Mouse (Mus musculus): ENCODE measurements around the gene Fibp.

Gene Fibp

GRCm38 (mm10) chr19:5460465-5460911 lies at the start of gene Fibp:
Fibp (plus strand) TSS chr19:5460615.
- DNase-seq (ENCODE audit: low spot score), result peak; percentile 78

DNA sequence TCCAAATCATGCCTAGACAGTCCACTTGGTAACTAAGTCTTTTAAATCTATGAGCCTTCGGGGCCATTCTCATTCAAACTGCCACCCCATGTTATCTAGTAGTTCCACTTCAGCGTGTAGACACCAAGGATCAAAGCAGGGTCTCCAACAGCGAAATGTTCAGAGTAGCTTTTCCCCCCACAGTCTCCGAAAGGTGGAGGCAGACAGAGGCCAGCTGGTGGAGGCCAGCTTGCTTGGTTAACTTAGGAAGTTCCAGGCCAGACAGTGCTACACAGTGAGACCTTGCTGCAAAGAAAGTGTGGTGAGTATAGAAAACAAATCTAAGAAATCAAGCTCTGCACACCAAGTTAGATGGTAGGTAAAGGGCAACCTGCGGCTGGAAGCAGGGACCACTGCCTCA lies 49.8 kb upstream of the Fibp start:
- DNase-seq (ENCODE audit: low spot score), result no peak

DNA sequence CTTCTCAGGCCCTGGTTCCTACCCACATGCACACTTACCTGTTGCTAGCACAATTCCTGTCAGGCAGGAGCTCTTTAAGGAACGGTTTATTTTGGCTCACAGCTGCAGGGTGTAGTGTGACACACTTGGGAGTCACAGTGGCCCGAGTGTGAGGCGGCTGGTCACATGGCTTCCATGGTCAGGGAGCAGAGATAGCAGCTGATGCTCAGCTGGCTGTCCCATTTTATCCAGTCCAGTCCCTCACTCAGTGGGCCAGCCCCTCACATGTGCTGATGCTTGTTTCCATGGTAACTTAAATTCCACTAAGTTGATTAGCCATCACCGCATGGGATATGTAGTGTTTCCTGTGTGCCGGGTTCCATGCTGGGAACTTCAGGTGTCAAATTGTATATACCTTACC lies 48.5 kb upstream of the Fibp start:
- no peak for DNase-seq (ENCODE audit: low spot score)

DNA sequence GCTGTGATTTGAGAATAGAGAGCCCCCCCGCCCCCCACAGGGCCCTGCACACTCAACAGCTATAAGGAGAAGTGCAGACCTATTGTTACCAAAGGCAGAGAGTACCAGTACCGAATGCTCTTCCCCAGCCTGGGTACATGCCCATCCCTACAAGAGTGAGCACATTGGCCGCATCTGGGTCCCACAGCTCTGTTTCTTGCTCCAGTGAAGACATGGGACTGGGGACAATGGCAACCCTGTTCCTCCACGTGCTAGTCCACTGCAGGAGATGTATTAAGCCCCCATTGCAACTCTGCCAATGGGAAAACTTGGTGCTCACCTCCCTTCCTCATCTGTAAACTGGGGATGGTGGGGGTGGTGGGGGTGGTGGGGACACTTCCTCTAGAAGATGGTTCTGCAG lies 46.6 kb upstream of the Fibp start:
- no peak for DNase-seq (ENCODE audit: low spot score)

GRCm38 (mm10) chr19:5414534-5414957 lies 45.9 kb upstream of the Fibp start:
- DNase-seq (ENCODE audit: low spot score), result no peak

- DNase-seq (ENCODE audit: low spot score), result no peak
Measured at GRCm38 (mm10) chr19:5418750-5419466, 41.5 kb upstream of the Fibp start.

DNA sequence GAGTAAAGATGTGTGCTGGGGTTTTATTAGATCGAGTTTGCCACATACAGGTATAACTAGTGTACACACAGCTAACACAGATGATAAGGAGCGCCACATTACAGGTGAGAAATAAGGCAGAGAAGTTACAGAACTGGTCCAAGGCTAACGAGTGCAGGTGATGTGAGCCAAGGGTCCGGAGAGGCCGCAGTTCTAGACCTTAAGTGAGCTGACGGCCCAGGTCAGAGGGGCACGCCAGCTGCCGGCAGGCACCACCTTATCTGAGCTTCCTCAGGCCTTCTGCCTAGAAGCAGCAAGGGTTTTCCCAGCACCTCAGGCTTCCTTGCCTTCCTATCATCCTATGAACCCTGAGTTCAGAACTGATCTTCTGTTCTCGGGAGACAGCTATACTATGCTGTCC lies 40.8 kb upstream of the Fibp start:
- no peak for DNase-seq (ENCODE audit: low spot score)

DNA sequence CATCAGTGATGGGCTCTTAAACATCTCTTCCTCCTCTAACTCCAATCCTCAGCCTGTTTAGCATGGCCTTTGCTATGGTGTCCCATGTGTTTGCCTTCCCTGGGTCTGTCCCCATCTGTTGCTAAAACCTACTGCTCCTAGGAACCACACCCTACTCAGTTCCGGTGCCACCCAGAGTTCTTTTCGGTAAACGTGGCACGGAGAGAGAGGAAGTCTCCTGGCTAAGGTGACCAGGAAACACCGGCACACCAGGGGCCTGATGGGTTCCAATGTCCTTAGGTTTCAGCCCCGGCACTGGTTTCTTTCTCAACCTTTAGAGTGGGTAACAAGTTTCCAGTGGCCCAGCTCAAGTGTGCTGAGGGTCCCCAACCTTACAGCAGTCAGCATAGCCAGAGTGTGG lies 39.8 kb upstream of the Fibp start:
- DNase-seq (ENCODE audit: low spot score), result no peak

- no peak for DNase-seq (ENCODE audit: low spot score)
Measured at GRCm38 (mm10) chr19:5421784-5422183, 38.6 kb upstream of the Fibp start.

DNA sequence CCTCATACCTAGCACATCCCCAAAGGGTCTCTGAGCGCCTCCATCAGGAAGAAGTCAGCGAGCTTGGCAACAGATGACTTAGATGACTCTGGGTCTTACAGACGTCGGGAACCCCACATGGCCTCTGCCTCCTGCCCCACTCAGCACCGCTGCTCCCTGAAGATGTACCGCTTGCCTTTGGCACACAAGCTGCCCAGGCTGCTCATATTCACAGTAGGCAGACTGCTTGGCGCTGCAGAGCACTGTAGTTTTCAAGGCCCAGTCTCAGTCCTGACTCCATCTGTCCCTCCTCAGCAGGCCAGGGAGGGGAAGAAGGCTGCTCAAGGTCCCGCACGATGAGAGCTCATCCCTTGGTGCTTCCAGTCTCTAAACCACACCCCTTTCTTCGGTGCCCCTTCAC lies 38.1 kb upstream of the Fibp start:
- no peak for DNase-seq (ENCODE audit: low spot score)

DNA sequence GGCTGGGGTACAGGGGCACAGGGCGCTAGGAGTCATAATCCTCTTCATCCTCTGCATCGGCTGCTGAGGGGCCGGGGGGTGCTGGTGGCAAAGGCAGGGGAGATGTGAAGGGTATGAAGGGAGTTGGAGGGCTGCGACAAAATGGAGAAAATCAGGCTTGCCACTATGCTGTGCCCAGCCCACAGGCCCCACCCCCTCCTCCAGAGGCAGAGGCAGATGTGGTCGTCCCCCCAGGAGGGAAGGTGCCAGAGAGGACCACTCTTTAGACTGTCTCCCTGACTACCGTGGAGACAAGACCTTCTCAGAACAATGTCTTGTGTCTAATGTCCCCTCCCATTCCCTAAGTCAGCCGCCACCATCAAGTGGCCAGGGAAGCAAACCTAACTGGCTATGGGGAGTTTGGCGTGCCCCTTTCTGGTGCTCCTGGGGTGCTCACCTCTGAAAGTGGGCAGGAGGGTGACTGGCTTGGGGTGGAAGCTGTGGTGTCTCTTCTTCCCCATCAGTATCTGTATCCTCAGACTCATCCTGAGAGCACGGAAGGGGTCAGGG lies 37.4 kb upstream of the Fibp start:
- DNase-seq (ENCODE audit: low spot score), result no peak

DNA sequence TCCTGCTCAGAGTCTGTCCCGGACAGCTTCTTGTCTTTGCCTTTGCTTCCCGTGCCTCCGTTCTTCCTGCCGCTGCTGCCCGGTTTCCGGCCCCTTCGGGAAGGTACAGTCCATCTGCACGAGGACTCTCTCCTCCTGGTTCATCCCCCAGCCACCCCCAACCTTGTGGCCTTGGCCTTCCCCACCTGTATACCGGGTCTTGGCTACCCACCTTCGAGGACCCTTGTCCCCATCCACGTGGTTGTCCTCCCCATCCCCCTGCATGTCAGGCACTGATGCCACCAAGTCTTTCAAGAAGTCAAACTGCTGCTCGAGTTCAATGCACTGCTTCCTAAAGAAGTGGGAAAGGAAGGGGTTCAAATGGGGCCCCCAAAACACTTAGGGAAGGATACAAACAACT lies 36.9 kb upstream of the Fibp start:
- no peak for DNase-seq (ENCODE audit: low spot score)

- DNase-seq (ENCODE audit: low spot score), result peak; percentile 50
Measured at GRCm38 (mm10) chr19:5424092-5424781, 36.2 kb upstream of the Fibp start.

DNA sequence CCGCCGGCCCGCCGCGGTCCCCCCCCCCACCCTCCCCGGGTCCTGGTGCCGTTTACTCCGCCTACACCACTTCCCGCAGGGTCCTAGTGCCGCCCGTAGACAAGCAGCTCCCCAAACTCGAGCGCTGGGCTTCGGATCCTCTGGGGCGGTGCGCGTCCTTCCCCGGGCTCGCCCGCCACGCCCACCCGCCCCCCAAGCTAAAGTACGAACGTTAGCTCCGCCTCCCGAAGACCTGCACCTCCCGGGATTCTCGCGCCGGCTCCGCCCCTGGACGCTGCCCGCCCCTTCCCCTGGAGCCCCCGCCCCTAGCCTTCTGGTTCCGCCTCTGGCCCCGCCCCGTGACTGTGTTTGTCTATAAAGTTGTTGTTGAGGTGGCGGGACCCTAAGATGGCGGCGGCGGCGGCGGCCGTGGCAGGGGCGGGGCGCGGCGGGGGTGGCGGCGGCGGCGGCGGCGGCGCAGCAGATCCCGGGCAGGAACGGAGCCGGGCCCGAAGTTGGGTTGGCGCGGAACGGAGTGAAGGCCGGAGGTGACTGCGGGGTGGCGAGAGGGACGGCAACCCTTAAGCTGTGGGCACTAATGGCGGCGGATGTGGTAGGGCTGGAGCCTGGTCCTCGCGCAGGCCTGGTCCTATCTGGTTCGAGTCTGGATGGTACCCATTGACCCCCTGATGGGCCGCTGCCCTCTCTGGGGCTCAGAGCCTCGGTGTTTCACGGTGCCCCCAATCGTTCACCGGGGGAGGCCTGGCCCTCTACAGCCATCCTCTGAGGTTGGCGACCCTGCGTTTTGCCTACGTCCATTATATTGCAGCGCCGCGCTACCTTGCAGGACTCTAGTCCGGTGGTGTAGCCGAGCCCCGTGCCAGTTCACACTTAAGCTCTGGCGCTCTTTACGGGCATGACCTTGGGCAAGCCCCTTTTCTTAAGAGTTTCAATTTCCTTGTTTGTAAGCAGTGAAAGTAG lies 35.4 kb upstream of the Fibp start, which contains the start of the genes Drap1 and AI837181:
Gene Drap1 (minus strand): TSS at position 198 of the 960 bp plus-strand sequence.
Gene AI837181 (plus strand): TSS at position 363 of the 960 bp plus-strand sequence.
- peak; percentile 87 for DNase-seq (ENCODE audit: low spot score)

GRCm38 (mm10) chr19:5425906-5426565 lies 34.4 kb upstream of the Fibp start:
- no peak for DNase-seq (ENCODE audit: low spot score)

GRCm38 (mm10) chr19:5426640-5427290 lies 33.6 kb upstream of the Fibp start:
- DNase-seq (ENCODE audit: low spot score), result no peak

- no peak for DNase-seq (ENCODE audit: low spot score)
Measured at GRCm38 (mm10) chr19:5428083-5428482, 32.3 kb upstream of the Fibp start.

- DNase-seq (ENCODE audit: low spot score), result no peak
Measured at GRCm38 (mm10) chr19:5429219-5429618, 31.2 kb upstream of the Fibp start.

DNA sequence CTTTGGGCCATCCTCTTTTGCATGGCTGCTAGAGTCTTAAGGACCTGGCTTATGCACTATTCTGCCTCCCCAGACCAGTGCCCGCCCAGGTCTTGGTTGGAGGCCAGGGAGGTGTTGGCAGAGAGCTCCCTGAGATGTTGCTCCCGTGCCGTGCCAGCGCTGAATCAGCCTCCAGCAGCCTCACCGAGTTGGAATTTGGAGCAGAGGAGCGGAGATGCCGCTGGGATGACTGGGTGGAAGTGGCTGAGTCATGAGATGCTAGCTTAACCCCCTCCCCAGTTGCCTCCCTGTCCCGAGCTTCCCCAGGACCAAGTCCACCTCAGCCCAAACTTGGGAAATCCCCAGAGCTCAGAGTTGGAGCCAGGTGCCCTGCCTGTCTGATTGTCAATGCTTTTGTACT lies 30.6 kb upstream of the Fibp start:
- no peak for DNase-seq (ENCODE audit: low spot score)

DNA sequence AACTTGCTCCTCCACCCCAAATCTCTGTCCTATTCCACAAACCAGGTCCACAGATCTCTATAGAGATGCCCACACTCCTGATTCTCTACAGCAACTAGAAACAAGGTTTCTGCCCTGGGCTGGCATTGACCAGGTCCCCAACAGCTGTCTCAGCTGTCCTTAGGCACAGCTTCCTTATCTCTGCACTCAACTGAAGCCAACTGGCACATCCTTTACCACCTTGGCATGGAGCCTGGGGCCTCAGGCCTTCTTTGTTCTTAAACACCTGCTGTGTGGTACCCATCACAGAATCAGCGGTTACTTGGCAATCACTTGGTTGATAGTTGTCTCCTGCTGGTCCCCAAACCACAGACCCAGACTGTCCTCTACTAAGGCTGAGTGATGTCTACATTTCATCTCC lies 30.0 kb upstream of the Fibp start:
- no peak for DNase-seq (ENCODE audit: low spot score)

GRCm38 (mm10) chr19:5431911-5432464 lies 28.4 kb upstream of the Fibp start:
- no peak for DNase-seq (ENCODE audit: low spot score)

Data from spleen, adult 12 weeks (tissue).